Mouse (Mus musculus): ENCODE measurements around the gene Cdh13.

DNA sequence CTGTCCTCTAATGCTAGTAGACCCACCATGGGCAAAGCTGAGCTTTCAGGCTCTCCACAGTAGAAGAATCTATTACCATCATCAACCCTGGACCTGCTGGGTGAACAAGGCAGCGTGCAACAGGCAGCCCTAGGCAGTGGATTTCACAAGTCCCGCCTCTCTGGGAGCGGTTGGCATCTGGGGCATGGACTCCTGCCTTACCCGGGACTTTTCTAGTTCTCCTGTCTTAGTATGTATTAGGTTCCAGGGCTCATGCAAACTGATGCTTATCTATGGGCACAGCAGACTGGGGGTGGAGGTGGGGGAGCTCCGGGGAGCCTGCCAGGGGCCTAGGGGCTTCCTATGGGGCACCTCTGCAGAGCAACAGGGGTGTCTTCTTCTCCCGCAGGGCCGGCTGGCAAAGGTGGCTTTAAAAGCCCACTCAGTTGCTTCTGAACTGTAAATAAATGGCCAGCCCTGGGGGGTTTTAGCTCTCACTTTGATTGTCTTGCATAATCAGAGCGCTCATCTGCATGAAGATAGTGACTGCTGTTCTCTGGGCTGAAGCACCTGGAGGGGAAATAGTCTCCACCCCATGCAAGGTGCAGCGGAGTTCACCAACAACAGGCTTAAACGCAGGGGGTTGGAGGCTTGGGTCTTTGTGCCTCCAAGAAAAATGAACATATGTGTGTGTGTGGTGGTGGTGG lies 2.2 kb downstream of the Cdh13 start:
- TF ChIP-seq MYOG (IDR thresholded peaks at IDR 0.05; ENCODE audit: control insufficient read depth, extremely low read depth, insufficient read length) (no peak), CTCF (IDR thresholded peaks at IDR 0.05; ENCODE audit: control insufficient read depth, insufficient read depth, insufficient read length) (no peak), FOSL1 (IDR thresholded peaks at IDR 0.05; ENCODE audit: insufficient read depth, low read length, poor library complexity, severe bottlenecking) (no peak), MYOD1 (IDR thresholded peaks at IDR 0.05; ENCODE audit: control insufficient read depth, insufficient read length, low read depth) (no peak), CEBPB (IDR thresholded peaks at IDR 0.05; ENCODE audit: low read depth) (no peak), USF1 (IDR thresholded peaks at IDR 0.05; ENCODE audit: low read depth) (no peak)
